ENCODE assay signal across 8 mouse cellular contexts in the genomic region with DNA sequence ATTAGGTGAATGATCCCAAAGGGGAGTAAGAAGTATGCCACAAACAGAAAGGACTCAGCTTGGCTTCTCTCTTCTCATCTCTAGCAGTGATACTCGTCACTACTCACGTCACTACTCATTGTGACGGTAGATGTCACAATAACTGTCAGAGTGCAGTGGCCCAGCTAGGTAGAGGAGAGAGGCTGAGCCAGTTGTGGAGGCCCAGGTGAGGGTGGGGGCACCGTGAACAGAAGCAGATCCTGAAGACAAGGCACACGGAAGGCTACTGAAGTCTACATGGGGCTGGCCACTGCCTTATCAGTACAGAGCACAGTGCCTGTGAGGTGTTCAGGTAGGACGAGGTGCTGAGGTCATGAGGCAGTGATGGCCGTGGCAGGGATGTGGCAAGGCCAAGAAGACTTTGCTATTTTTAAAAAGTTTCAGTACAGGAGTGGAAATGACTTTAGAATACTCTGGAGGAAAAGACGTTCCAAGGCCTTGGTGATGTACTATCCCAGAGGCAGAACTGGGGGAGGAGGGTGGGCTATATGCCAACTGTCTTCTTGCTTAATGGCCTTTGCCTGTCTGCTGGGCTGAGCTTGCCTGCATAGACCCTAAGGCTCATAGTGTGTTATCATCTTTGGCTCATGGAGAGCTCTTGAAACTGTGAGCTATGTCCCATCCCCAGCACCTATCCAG. TPM values are rescaled to one million over a fixed set of nuclear protein-coding genes. Genes with fewer than 3 reads are reported as not detected.
A peak's percentile ranks its signal among the peaks of the same experiment; 100 is the strongest.
DNase-seq lines count a peak whose midpoint lies in the region; ATAC-seq lines count a peak whose summit lies in the region.

No protein-coding gene starts in this region.

- H3K9ac ChIP-seq in forebrain, embryonic 11.5 days (ENCODE audit: low read length): no peak overlapping the region

- peaks cover 23% of the 10 kb centered on the region; the same call in 1 of the 2 replicates for H3K4me1 ChIP-seq in forebrain, embryonic 11.5 days (replicated peaks; ENCODE audit: control insufficient read depth, insufficient read depth, low read length)

- no peaks in the 10 kb centered on the region for H3K36me3 ChIP-seq in forebrain, embryonic 11.5 days (ENCODE audit: control insufficient read depth, insufficient read depth, low read length)

- no peak overlapping the region for H3K4me2 ChIP-seq in forebrain, embryonic 11.5 days (ENCODE audit: low read depth, low read length, severe bottlenecking)

- no peaks in the 10 kb centered on the region for H3K9me3 ChIP-seq in forebrain, embryonic 11.5 days (ENCODE audit: control insufficient read depth, low read length)

- no peak overlapping the region for H3K4me3 ChIP-seq in forebrain, embryonic 11.5 days (ENCODE audit: low read depth, low read length)

- H3K27me3 ChIP-seq in forebrain, embryonic 11.5 days (ENCODE audit: control insufficient read depth, insufficient read depth, low read length): 0 out of 2 replicates have a peak, but pooled peaks cover 3% of the 10 kb centered on the region

- no peak overlapping the region for H3K27ac ChIP-seq in forebrain, embryonic 11.5 days (ENCODE audit: low read depth, low read length)

- peak; percentile 26 for ATAC-seq in granulocyte monocyte progenitor cell, adult 5-6 weeks (replicated peaks; ENCODE audit: poor library complexity, severe bottlenecking)
- no peak for ATAC-seq in forebrain, embryonic 11.5 days (replicated peaks; ENCODE audit: low FRiP score)

- WGBS in forebrain, embryonic 11.5 days: 72% methylated on average over 8 of the region's 8 CpGs

- peak; percentile 68 for DNase-seq in ovary, adult 18-20 months (ENCODE audit: low spot score)
- no peak for DNase-seq in ovary, postnatal 14 days (ENCODE audit: low spot score)
- peak; percentile 55 to 71 for DNase-seq in kidney, postnatal 4 days
- peak; percentile 82 for DNase-seq in naive thymus-derived CD4-positive, alpha-beta T cell, adult 2 months (ENCODE audit: low read depth)
- no peak for DNase-seq in frontal cortex, postnatal 14 days (ENCODE audit: low spot score in 2 of 2)
- no peak for DNase-seq in forebrain, embryonic 11.5 days (ENCODE audit: low spot score)
- no peak for DNase-seq in right cerebral cortex, adult 18-20 months

RNA-seq across cellular contexts. Expression of a gene that starts 2.3 kb away (rescaled TPM):
- total RNA-seq in granulocyte monocyte progenitor cell, adult 5-6 weeks (2014; fragmentation: Nextera tagmentation): 89.1 and 104 TPM in 2 replicates
- 54.4 and 88.8 TPM in 2 replicates for total RNA-seq in granulocyte monocyte progenitor cell, adult 5-6 weeks (2017)
- 24.0 and 25.9 TPM in 2 replicates for polyA plus RNA-seq in forebrain, embryonic 11.5 days (2014; fragmentation: Nextera tagmentation; extraction: Ambion mirVana)

RNA-seq across cellular contexts. Expression of a gene that starts 29.1 kb away (rescaled TPM):
- not detected in 2 replicates for total RNA-seq in granulocyte monocyte progenitor cell, adult 5-6 weeks (2014; fragmentation: Nextera tagmentation)
- not detected in 2 replicates for total RNA-seq in granulocyte monocyte progenitor cell, adult 5-6 weeks (2017)
- polyA plus RNA-seq in forebrain, embryonic 11.5 days (2014; fragmentation: Nextera tagmentation; extraction: Ambion mirVana): 0.12 and 0.19 TPM in 2 replicates

RNA-seq across cellular contexts. Expression of a gene that starts 31.0 kb away (rescaled TPM):
- 16.2 and 18.9 TPM in 2 replicates for total RNA-seq in granulocyte monocyte progenitor cell, adult 5-6 weeks (2014; fragmentation: Nextera tagmentation)
- 1.4 and 1.8 TPM in 2 replicates for total RNA-seq in granulocyte monocyte progenitor cell, adult 5-6 weeks (2017)
- 0.21 and 0.28 TPM in 2 replicates for polyA plus RNA-seq in forebrain, embryonic 11.5 days (2014; fragmentation: Nextera tagmentation; extraction: Ambion mirVana)

RNA-seq across cellular contexts. Expression of a gene that starts 37.8 kb away (rescaled TPM):
- 36.4 and 50.3 TPM in 2 replicates for total RNA-seq in granulocyte monocyte progenitor cell, adult 5-6 weeks (2014; fragmentation: Nextera tagmentation)
- 29.9 and 36.3 TPM in 2 replicates for total RNA-seq in granulocyte monocyte progenitor cell, adult 5-6 weeks (2017)
- 15.6 and 16.6 TPM in 2 replicates for polyA plus RNA-seq in forebrain, embryonic 11.5 days (2014; fragmentation: Nextera tagmentation; extraction: Ambion mirVana)

Comparison
In these comparisons a context has a peak if more than half of its experiments do, and no peak if none do; other contexts are left out.
1. DNase-seq: peak in ovary, adult 18-20 months (single experiment), kidney, postnatal 4 days (2 of 2) and naive thymus-derived CD4-positive, alpha-beta T cell, adult 2 months (single experiment); none in ovary, postnatal 14 days (single experiment), frontal cortex, postnatal 14 days (0 of 2), forebrain, embryonic 11.5 days (single experiment) and right cerebral cortex, adult 18-20 months (single experiment).